Mouse (Mus musculus): ENCODE measurements at regions not wholly inside any gene's neighbourhood (a gene's known extent, or its start where the extent isn't known, plus 50 kb on each side); places are given as distances from the start of the nearest gene placed in this dataset.

GRCm38 (mm10) chr5:18080761-18081160, 118.4 kb downstream of the Gnat3 start:
- DNase-seq (ENCODE audit: low read depth), result no peak

- no peak for DNase-seq (ENCODE audit: low read depth)
Measured at GRCm38 (mm10) chr5:18082219-18082618, 119.9 kb downstream of the Gnat3 start.

GRCm38 (mm10) chr5:18083789-18084188, 121.4 kb downstream of the Gnat3 start:
- no peak for DNase-seq (ENCODE audit: low read depth)

- DNase-seq (ENCODE audit: low read depth), result no peak
Measured at GRCm38 (mm10) chr5:18085456-18085855, 123.1 kb downstream of the Gnat3 start.

- peak; percentile 19 for DNase-seq (ENCODE audit: low read depth)
Measured at GRCm38 (mm10) chr5:18087919-18088445, 125.6 kb downstream of the Gnat3 start.

- no peak for DNase-seq (ENCODE audit: low read depth)
Measured at GRCm38 (mm10) chr5:18089956-18090355, 127.6 kb downstream of the Gnat3 start.

GRCm38 (mm10) chr5:18114905-18115689, 152.7 kb downstream of the Gnat3 start:
- no peak for DNase-seq (ENCODE audit: low read depth)

GRCm38 (mm10) chr5:18135794-18136678, 173.7 kb downstream of the Gnat3 start:
- DNase-seq (ENCODE audit: low read depth), result no peak

GRCm38 (mm10) chr5:18137450-18138061, 175.2 kb downstream of the Gnat3 start:
- peak; percentile 47 for DNase-seq (ENCODE audit: low read depth)

- DNase-seq (ENCODE audit: low read depth), result no peak
Measured at GRCm38 (mm10) chr5:18152241-18152640, 189.9 kb downstream of the Gnat3 start.

- DNase-seq (ENCODE audit: low read depth), result no peak
Measured at GRCm38 (mm10) chr5:18153703-18154102, 191.4 kb downstream of the Gnat3 start.

GRCm38 (mm10) chr5:18163515-18163914, 196.6 kb downstream of the Gnai1 start:
- no peak for DNase-seq (ENCODE audit: low read depth)

- DNase-seq (ENCODE audit: low read depth), result no peak
Measured at GRCm38 (mm10) chr5:18177810-18178209, 182.3 kb downstream of the Gnai1 start.

GRCm38 (mm10) chr5:18211395-18212057, 148.6 kb downstream of the Gnai1 start:
- no peak for DNase-seq (ENCODE audit: low read depth)
